Mouse (Mus musculus): ENCODE results near the gene Creb5. TPM values are rescaled to one million over a fixed set of nuclear protein-coding genes. Genes with fewer than 3 reads are reported as not detected.

Creb5 gene
- polyA plus RNA-seq, 1 experiment from 2014 or later: 2.8 TPM

GRCm38 (mm10) chr6:53709694-53710442 lies 422.8 kb downstream of the Creb5 start:
- Histone ChIP-seq H3K4me2 (ENCODE audit: low read length) (no peak overlapping the region), H3K27ac (replicated peaks; ENCODE audit: low read depth, low read length) (no peak overlapping the region), H3K4me1 (ENCODE audit: control insufficient read depth, insufficient read depth, low read length) (no peaks in the 10 kb centered on the region), H3K36me3 (ENCODE audit: control insufficient read depth, insufficient read depth, low read length) (no peaks in the 10 kb centered on the region), H3K4me3 (replicated peaks; ENCODE audit: low read depth, low read length) (no peak overlapping the region), H3K9ac (replicated peaks; ENCODE audit: low read length) (no peak overlapping the region), H3K9me3 (ENCODE audit: control insufficient read depth, low read length) (no peaks in the 10 kb centered on the region), H3K27me3 (ENCODE audit: control insufficient read depth, insufficient read depth, low read length) (no peaks in the 10 kb centered on the region)
- ATAC-seq (ENCODE audit: low FRiP score, low TSS enrichment) (no peak), DNase-seq (no peak)
- 90% methylated on average over 14 of the region's 14 CpGs for WGBS

- Histone ChIP-seq H3K4me2 (ENCODE audit: low read length) (no peak overlapping the region), H3K27ac (replicated peaks; ENCODE audit: low read depth, low read length) (no peak overlapping the region), H3K27me3 (ENCODE audit: control insufficient read depth, insufficient read depth, low read length) (no peaks in the 10 kb centered on the region), H3K4me1 (ENCODE audit: control insufficient read depth, insufficient read depth, low read length) (no peaks in the 10 kb centered on the region), H3K9ac (replicated peaks; ENCODE audit: low read length) (no peak overlapping the region), H3K4me3 (replicated peaks; ENCODE audit: low read depth, low read length) (no peak overlapping the region), H3K9me3 (ENCODE audit: control insufficient read depth, low read length) (no peaks in the 10 kb centered on the region), H3K36me3 (ENCODE audit: control insufficient read depth, insufficient read depth, low read length) (no peaks in the 10 kb centered on the region)
- no peak for ATAC-seq (ENCODE audit: low FRiP score, low TSS enrichment)
- WGBS: 86% methylated on average over 5 of the region's 5 CpGs
- no peak for DNase-seq
Measured at GRCm38 (mm10) chr6:53710560-53710959, 423.5 kb downstream of the Creb5 start.

- DNase-seq: no peak
- ATAC-seq (ENCODE audit: low FRiP score, low TSS enrichment): no peak
- WGBS: 81% methylated on average over 9 of the region's 9 CpGs
Measured at GRCm38 (mm10) chr6:53713152-53713551, 426.1 kb downstream of the Creb5 start.

GRCm38 (mm10) chr6:53714908-53715321 lies 427.8 kb downstream of the Creb5 start:
- Histone ChIP-seq H3K4me1 (ENCODE audit: control insufficient read depth, insufficient read depth, low read length) (no peaks in the 10 kb centered on the region), H3K9ac (replicated peaks; ENCODE audit: low read length) (no peak overlapping the region), H3K36me3 (ENCODE audit: control insufficient read depth, insufficient read depth, low read length) (no peaks in the 10 kb centered on the region), H3K4me3 (replicated peaks; ENCODE audit: low read depth, low read length) (no peak overlapping the region), H3K27me3 (ENCODE audit: control insufficient read depth, insufficient read depth, low read length) (no peaks in the 10 kb centered on the region), H3K4me2 (ENCODE audit: low read length) (no peak overlapping the region), H3K9me3 (ENCODE audit: control insufficient read depth, low read length) (no peaks in the 10 kb centered on the region), H3K27ac (replicated peaks; ENCODE audit: low read depth, low read length) (no peak overlapping the region)
- 90% methylated on average over 9 of the region's 9 CpGs for WGBS
- ATAC-seq (ENCODE audit: low FRiP score, low TSS enrichment) (no peak), DNase-seq (no peak)

More at GRCm38 (mm10) chr6:53713152-53713551, 426.1 kb downstream of the Creb5 start:
- no peak overlapping the region for H3K27ac ChIP-seq (replicated peaks; ENCODE audit: low read depth, low read length)
- no peak overlapping the region for H3K4me2 ChIP-seq (ENCODE audit: low read length)
- no peaks in the 10 kb centered on the region for H3K27me3 ChIP-seq (ENCODE audit: control insufficient read depth, insufficient read depth, low read length)
- no peaks in the 10 kb centered on the region for H3K36me3 ChIP-seq (ENCODE audit: control insufficient read depth, insufficient read depth, low read length)
- no peaks in the 10 kb centered on the region for H3K9me3 ChIP-seq (ENCODE audit: control insufficient read depth, low read length)
- no peak overlapping the region for H3K4me3 ChIP-seq (replicated peaks; ENCODE audit: low read depth, low read length)
- H3K9ac ChIP-seq (replicated peaks; ENCODE audit: low read length): no peak overlapping the region
- H3K4me1 ChIP-seq (ENCODE audit: control insufficient read depth, insufficient read depth, low read length): no peaks in the 10 kb centered on the region

GRCm38 (mm10) chr6:53716013-53716412 lies 428.9 kb downstream of the Creb5 start:
- no peak for DNase-seq
- no peaks in the 10 kb centered on the region for H3K36me3 ChIP-seq (ENCODE audit: control insufficient read depth, insufficient read depth, low read length)
- no peak overlapping the region for H3K27ac ChIP-seq (replicated peaks; ENCODE audit: low read depth, low read length)
- no peak overlapping the region for H3K9ac ChIP-seq (replicated peaks; ENCODE audit: low read length)
- no peaks in the 10 kb centered on the region for H3K4me1 ChIP-seq (ENCODE audit: control insufficient read depth, insufficient read depth, low read length)
- H3K27me3 ChIP-seq (ENCODE audit: control insufficient read depth, insufficient read depth, low read length): no peaks in the 10 kb centered on the region
- no peak overlapping the region for H3K4me2 ChIP-seq (ENCODE audit: low read length)
- no peaks in the 10 kb centered on the region for H3K9me3 ChIP-seq (ENCODE audit: control insufficient read depth, low read length)
- no peak overlapping the region for H3K4me3 ChIP-seq (replicated peaks; ENCODE audit: low read depth, low read length)
- 94% methylated on average over 9 of the region's 9 CpGs for WGBS
- no peak for ATAC-seq (ENCODE audit: low FRiP score, low TSS enrichment)

GRCm38 (mm10) chr6:53720009-53720408 lies 432.9 kb downstream of the Creb5 start:
- ATAC-seq (ENCODE audit: low FRiP score, low TSS enrichment) (no peak), DNase-seq (no peak)
- WGBS: 90% methylated on average over 3 of the region's 3 CpGs

GRCm38 (mm10) chr6:53721595-53721994 lies 434.5 kb downstream of the Creb5 start:
- 16% methylated on average over 9 of the region's 9 CpGs for WGBS
- H3K9me3 ChIP-seq (ENCODE audit: control insufficient read depth, low read length): no peaks in the 10 kb centered on the region
- no peaks in the 10 kb centered on the region for H3K36me3 ChIP-seq (ENCODE audit: control insufficient read depth, insufficient read depth, low read length)
- no peak for ATAC-seq (ENCODE audit: low FRiP score, low TSS enrichment)
- DNase-seq: peak; percentile 83
- no peaks in the 10 kb centered on the region for H3K27me3 ChIP-seq (ENCODE audit: control insufficient read depth, insufficient read depth, low read length)
- H3K9ac ChIP-seq (replicated peaks; ENCODE audit: low read length): no peak overlapping the region
- no peak overlapping the region for H3K4me3 ChIP-seq (replicated peaks; ENCODE audit: low read depth, low read length)
- H3K4me2 ChIP-seq (ENCODE audit: low read length): no peak overlapping the region
- no peak overlapping the region for H3K27ac ChIP-seq (replicated peaks; ENCODE audit: low read depth, low read length)
- H3K4me1 ChIP-seq (ENCODE audit: control insufficient read depth, insufficient read depth, low read length): no peaks in the 10 kb centered on the region

More at GRCm38 (mm10) chr6:53720009-53720408, 432.9 kb downstream of the Creb5 start:
- Histone ChIP-seq H3K27ac (replicated peaks; ENCODE audit: low read depth, low read length) (no peak overlapping the region), H3K9me3 (ENCODE audit: control insufficient read depth, low read length) (no peaks in the 10 kb centered on the region), H3K27me3 (ENCODE audit: control insufficient read depth, insufficient read depth, low read length) (no peaks in the 10 kb centered on the region), H3K4me1 (ENCODE audit: control insufficient read depth, insufficient read depth, low read length) (no peaks in the 10 kb centered on the region), H3K4me2 (ENCODE audit: low read length) (no peak overlapping the region), H3K36me3 (ENCODE audit: control insufficient read depth, insufficient read depth, low read length) (no peaks in the 10 kb centered on the region), H3K9ac (replicated peaks; ENCODE audit: low read length) (no peak overlapping the region), H3K4me3 (replicated peaks; ENCODE audit: low read depth, low read length) (no peak overlapping the region)

GRCm38 (mm10) chr6:53722694-53723093 lies 435.6 kb downstream of the Creb5 start:
- ATAC-seq (ENCODE audit: low FRiP score, low TSS enrichment): no peak

GRCm38 (mm10) chr6:53730487-53730886 lies 443.4 kb downstream of the Creb5 start:
- peak; percentile 27 for DNase-seq
- no peak for ATAC-seq (ENCODE audit: low FRiP score, low TSS enrichment)
- no peak overlapping the region for H3K27ac ChIP-seq (replicated peaks; ENCODE audit: low read depth, low read length)
- no peaks in the 10 kb centered on the region for H3K36me3 ChIP-seq (ENCODE audit: control insufficient read depth, insufficient read depth, low read length)
- H3K4me2 ChIP-seq (ENCODE audit: low read length): no peak overlapping the region
- no peaks in the 10 kb centered on the region for H3K4me1 ChIP-seq (ENCODE audit: control insufficient read depth, insufficient read depth, low read length)
- H3K4me3 ChIP-seq (replicated peaks; ENCODE audit: low read depth, low read length): no peak overlapping the region
- no peaks in the 10 kb centered on the region for H3K9me3 ChIP-seq (ENCODE audit: control insufficient read depth, low read length)
- WGBS: 76% methylated on average over 7 of the region's 7 CpGs
- H3K27me3 ChIP-seq (ENCODE audit: control insufficient read depth, insufficient read depth, low read length): no peaks in the 10 kb centered on the region
- H3K9ac ChIP-seq (replicated peaks; ENCODE audit: low read length): no peak overlapping the region

More at GRCm38 (mm10) chr6:53722694-53723093, 435.6 kb downstream of the Creb5 start:
- no peaks in the 10 kb centered on the region for H3K27me3 ChIP-seq (ENCODE audit: control insufficient read depth, insufficient read depth, low read length)
- no peaks in the 10 kb centered on the region for H3K9me3 ChIP-seq (ENCODE audit: control insufficient read depth, low read length)
- no peaks in the 10 kb centered on the region for H3K4me1 ChIP-seq (ENCODE audit: control insufficient read depth, insufficient read depth, low read length)
- no peak for DNase-seq
- WGBS: 100% methylated on average over 4 of the region's 4 CpGs
- no peak overlapping the region for H3K4me2 ChIP-seq (ENCODE audit: low read length)
- H3K36me3 ChIP-seq (ENCODE audit: control insufficient read depth, insufficient read depth, low read length): no peaks in the 10 kb centered on the region
- no peak overlapping the region for H3K4me3 ChIP-seq (replicated peaks; ENCODE audit: low read depth, low read length)
- no peak overlapping the region for H3K9ac ChIP-seq (replicated peaks; ENCODE audit: low read length)
- no peak overlapping the region for H3K27ac ChIP-seq (replicated peaks; ENCODE audit: low read depth, low read length)
